Mouse (Mus musculus): ENCODE data around the gene Ccdc28b. TPM values are rescaled to one million over a fixed set of nuclear protein-coding genes. Genes with fewer than 3 reads are reported as not detected.

Ccdc28b gene
- polyA plus RNA-seq (2016; fragmentation: Nextera tagmentation; extraction: Ambion mirVana): 43.9 and 47.1 TPM in 2 replicates

DNA sequence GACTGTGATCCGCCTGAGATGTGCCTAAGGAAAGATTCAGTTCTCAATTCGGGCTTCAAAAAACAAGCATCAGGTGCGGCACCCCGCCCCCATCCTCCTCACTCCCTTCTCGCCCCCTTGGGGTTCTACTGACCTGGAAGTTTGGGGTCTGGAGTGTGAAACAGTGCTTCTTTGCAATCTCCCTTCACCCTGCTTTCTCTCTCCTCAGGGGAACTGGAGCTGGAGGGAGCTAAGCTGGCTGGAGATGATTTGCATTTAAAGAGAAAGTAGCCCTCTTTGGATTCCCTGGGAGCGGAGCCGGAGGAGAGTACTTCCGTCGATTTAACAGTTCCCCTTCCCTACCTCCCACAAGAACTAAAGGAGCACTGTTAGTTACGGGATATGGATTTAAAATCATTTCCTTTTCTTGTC is at the start of gene Ccdc28b:
Gene Ccdc28b (minus strand): TSS at position 267 of the 411 bp plus-strand sequence.
- Histone ChIP-seq H3K27ac (peak within 1 kb of the TSS; percentile 89), H3K4me1 (peaks cover 50% of the 10 kb centered on the region), H3K9me3 (no peaks in the 10 kb centered on the region), H3K4me3 (peak within 1 kb of the TSS; percentile 69), H3K27me3 (ENCODE audit: poor library complexity, severe bottlenecking) (no peaks in the 10 kb centered on the region), H3K36me3 (replicated peaks) (peaks cover 33% of the 10 kb centered on the region)
- under 1% methylated on average over 10 of the region's 10 CpGs for WGBS
- peak; percentile 55 for DNase-seq (ENCODE audit: extremely low spot score, low spot score)

DNA sequence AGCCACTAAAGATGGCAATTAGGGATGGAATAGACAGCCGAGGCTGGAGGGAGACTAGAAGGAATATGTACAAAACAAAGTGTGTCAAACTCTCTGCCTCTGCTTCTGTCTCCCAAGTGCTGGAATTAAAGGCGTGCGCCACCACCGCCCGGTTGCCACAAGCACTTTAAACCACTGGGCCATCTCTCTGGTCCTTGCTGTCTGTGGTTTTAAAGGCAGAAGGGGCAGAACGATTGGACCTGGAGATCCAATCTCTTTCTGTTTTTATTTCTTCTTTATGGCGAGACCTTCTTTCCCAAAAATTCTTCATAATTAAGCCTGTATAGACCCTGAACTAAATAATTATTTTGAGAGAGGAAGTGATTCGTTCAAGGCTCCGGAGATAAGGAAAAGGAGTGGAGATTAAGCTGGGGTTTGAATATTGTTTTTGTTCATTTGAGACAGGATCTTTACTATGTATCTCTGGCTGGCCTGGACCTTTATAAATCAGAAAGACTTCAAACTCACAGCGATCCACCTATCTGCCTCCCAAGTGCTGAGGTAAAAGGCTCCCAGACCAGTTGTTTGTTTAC is 49.2 kb upstream of the Ccdc28b start:
- H3K27me3 ChIP-seq (ENCODE audit: poor library complexity, severe bottlenecking): no peaks in the 10 kb centered on the region
- no peak for DNase-seq (ENCODE audit: extremely low spot score, low spot score)
- H3K4me3 ChIP-seq: peak overlapping the region; percentile 98
- peaks cover 27% of the 10 kb centered on the region for H3K4me1 ChIP-seq
- peak overlapping the region; percentile 94 for H3K27ac ChIP-seq
- H3K9me3 ChIP-seq: no peaks in the 10 kb centered on the region
- 11% methylated on average over 10 of the region's 10 CpGs for WGBS
- H3K36me3 ChIP-seq (replicated peaks): peaks cover 45% of the 10 kb centered on the region

- no peaks in the 10 kb centered on the region for H3K27me3 ChIP-seq (ENCODE audit: poor library complexity, severe bottlenecking)
- peaks cover 27% of the 10 kb centered on the region for H3K4me1 ChIP-seq
- no peaks in the 10 kb centered on the region for H3K9me3 ChIP-seq
- peak within 1 kb of the TSS; percentile 94 for H3K27ac ChIP-seq
- peak within 1 kb of the TSS; percentile 98 for H3K4me3 ChIP-seq
- H3K36me3 ChIP-seq (replicated peaks): peaks cover 44% of the 10 kb centered on the region
- peak; percentile 90 for DNase-seq (ENCODE audit: extremely low spot score, low spot score)
- WGBS: under 1% methylated on average over 65 of the region's 65 CpGs
Measured at GRCm38 (mm10) chr4:129672083-129672877, 48.5 kb upstream of the Ccdc28b start, which contains the start of gene Kpna6. Gene Kpna6 (minus strand): TSS chr4:129672767.

DNA sequence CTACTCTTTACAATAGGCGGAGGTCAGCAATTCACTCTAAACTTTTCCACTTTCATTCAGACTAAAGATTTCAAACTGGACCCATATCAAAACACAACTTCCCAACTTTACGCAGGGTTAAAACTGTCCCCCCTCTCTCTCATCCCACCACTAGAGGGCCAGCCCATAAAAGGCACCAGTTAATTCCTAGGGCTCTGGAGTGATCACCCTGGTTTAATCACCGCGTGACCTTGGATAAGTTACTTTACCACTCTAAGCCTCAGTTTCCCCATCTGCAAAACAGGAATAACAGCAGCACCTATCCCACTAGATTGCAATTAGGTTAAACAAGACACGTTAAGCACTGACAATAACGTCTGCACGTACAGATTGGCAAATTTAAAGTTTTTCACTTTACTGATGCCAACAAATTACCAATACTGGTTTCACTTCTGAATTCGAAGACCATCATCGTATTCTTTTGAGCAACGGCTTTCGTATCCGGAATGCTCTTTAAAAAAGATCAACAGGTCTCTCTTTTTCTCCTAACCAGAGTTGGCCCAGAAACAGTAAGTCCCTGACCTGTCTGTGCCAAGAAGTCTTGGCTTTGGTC is 47.8 kb upstream of the Ccdc28b start:
- peaks cover 44% of the 10 kb centered on the region for H3K36me3 ChIP-seq (replicated peaks)
- no peaks in the 10 kb centered on the region for H3K9me3 ChIP-seq
- DNase-seq (ENCODE audit: extremely low spot score, low spot score): peak; percentile 35
- WGBS: 11% methylated on average over 12 of the region's 12 CpGs
- peak overlapping the region; percentile 98 for H3K4me3 ChIP-seq
- H3K4me1 ChIP-seq: peaks cover 27% of the 10 kb centered on the region
- peak overlapping the region; percentile 94 for H3K27ac ChIP-seq
- no peaks in the 10 kb centered on the region for H3K27me3 ChIP-seq (ENCODE audit: poor library complexity, severe bottlenecking)

DNA sequence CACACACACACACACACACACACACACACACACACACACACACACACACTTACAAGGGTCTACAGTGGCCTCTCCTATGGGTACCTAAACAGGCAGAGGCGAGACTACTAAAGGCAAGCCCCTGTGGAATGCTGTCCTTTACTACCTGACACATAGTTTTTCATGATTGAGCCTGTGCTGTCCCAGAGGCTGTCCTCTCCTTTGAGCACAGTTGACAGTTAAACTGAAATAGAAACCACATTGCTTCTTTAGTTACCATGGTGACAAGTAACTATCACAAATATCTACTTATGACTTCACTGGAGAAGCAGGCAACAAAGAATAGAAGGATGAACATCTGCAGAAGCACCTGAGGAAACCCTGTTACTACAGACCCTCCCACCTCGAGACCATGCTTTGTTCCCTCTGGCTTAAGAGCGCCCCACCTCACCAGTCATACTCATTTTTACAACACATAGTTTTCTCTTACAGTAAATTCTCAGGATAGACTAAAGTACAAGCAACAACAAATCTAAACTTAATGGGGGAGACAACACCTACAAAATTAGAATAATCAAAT is 38.6 kb upstream of the Ccdc28b start:
- peaks cover 89% of the 10 kb centered on the region for H3K36me3 ChIP-seq (replicated peaks)
- H3K4me1 ChIP-seq: no peaks in the 10 kb centered on the region
- H3K4me3 ChIP-seq: no peak overlapping the region
- 90% methylated on average over 3 of the region's 3 CpGs for WGBS
- DNase-seq (ENCODE audit: extremely low spot score, low spot score): no peak
- no peaks in the 10 kb centered on the region for H3K9me3 ChIP-seq
- H3K27me3 ChIP-seq (ENCODE audit: poor library complexity, severe bottlenecking): no peaks in the 10 kb centered on the region
- no peak overlapping the region for H3K27ac ChIP-seq

- Histone ChIP-seq H3K36me3 (replicated peaks) (peaks cover 89% of the 10 kb centered on the region), H3K27me3 (ENCODE audit: poor library complexity, severe bottlenecking) (no peaks in the 10 kb centered on the region), H3K4me3 (no peak overlapping the region), H3K4me1 (no peaks in the 10 kb centered on the region), H3K27ac (no peak overlapping the region), H3K9me3 (no peaks in the 10 kb centered on the region)
- no peak for DNase-seq (ENCODE audit: extremely low spot score, low spot score)
- WGBS: 93% methylated on average over 3 of the region's 3 CpGs
Measured at GRCm38 (mm10) chr4:129661584-129661983, 37.8 kb upstream of the Ccdc28b start.

DNA sequence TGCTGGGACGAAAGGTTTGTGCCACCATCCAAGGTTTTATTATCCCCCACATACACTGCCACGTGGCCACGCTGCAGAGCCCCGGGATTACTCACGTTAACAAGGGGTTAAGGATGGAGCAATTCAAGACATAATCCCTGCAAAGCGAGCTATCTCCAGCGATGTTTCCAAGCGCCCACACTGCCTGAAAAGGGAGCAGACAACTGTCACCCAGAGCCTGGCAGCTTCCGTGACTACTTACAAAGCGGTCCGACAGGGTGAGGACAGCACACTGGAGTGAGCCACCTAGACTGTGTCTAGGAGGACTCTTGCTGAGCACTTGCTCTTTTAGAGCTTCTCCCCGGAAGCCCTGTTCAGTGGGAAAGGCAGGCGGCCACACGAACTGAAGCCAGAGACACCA is 31.0 kb upstream of the Ccdc28b start:
- H3K4me1 ChIP-seq: no peaks in the 10 kb centered on the region
- no peaks in the 10 kb centered on the region for H3K9me3 ChIP-seq
- no peak for DNase-seq (ENCODE audit: extremely low spot score, low spot score)
- WGBS: 93% methylated on average over 14 of the region's 14 CpGs
- peaks cover 99% of the 10 kb centered on the region for H3K36me3 ChIP-seq (replicated peaks)
- no peaks in the 10 kb centered on the region for H3K27me3 ChIP-seq (ENCODE audit: poor library complexity, severe bottlenecking)
- H3K4me3 ChIP-seq: no peak overlapping the region
- H3K27ac ChIP-seq: no peak overlapping the region

DNA sequence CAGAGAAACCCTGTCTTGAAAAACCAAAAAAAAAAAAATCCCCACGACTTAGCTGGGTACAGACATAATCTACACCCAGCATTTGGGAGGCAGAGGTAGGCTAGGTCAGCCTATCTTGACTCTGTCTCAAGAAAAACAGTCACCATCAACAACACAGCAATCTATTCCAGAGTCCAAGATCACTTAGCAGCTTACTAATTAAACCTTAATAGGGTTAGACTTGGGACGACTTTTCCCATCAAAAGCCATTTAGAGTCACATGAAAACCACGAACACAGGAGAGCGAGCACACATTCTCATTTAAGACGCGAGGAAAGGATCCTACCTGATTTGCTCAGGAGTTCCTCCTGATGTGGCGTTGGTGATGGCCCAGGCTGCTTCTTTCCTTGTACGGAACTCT is 26.6 kb upstream of the Ccdc28b start:
- Histone ChIP-seq H3K9me3 (no peaks in the 10 kb centered on the region), H3K36me3 (replicated peaks) (peaks cover 100% of the 10 kb centered on the region)
- 94% methylated on average over 8 of the region's 8 CpGs for WGBS

GRCm38 (mm10) chr4:129648656-129649055 is 24.9 kb upstream of the Ccdc28b start:
- peaks cover 99% of the 10 kb centered on the region for H3K36me3 ChIP-seq (replicated peaks)
- no peaks in the 10 kb centered on the region for H3K9me3 ChIP-seq
- H3K4me1 ChIP-seq: no peaks in the 10 kb centered on the region
- no peak overlapping the region for H3K27ac ChIP-seq
- no peak for DNase-seq (ENCODE audit: extremely low spot score, low spot score)
- 79% methylated on average over 1 of the region's 1 CpGs for WGBS
- no peak overlapping the region for H3K4me3 ChIP-seq
- H3K27me3 ChIP-seq (ENCODE audit: poor library complexity, severe bottlenecking): no peaks in the 10 kb centered on the region

More for the DNA sequence above, 26.6 kb upstream of the Ccdc28b start:
- no peak for DNase-seq (ENCODE audit: extremely low spot score, low spot score)
- Histone ChIP-seq H3K27me3 (ENCODE audit: poor library complexity, severe bottlenecking) (no peaks in the 10 kb centered on the region), H3K4me1 (no peaks in the 10 kb centered on the region), H3K4me3 (no peak overlapping the region), H3K27ac (no peak overlapping the region)

GRCm38 (mm10) chr4:129645204-129645603 is 21.5 kb upstream of the Ccdc28b start:
- Histone ChIP-seq H3K36me3 (replicated peaks) (peaks cover 69% of the 10 kb centered on the region), H3K9me3 (no peaks in the 10 kb centered on the region), H3K27ac (no peak overlapping the region), H3K4me3 (no peak overlapping the region), H3K27me3 (ENCODE audit: poor library complexity, severe bottlenecking) (no peaks in the 10 kb centered on the region), H3K4me1 (peaks cover 10% of the 10 kb centered on the region)
- 89% methylated on average over 6 of the region's 6 CpGs for WGBS
- DNase-seq (ENCODE audit: extremely low spot score, low spot score): no peak

DNA sequence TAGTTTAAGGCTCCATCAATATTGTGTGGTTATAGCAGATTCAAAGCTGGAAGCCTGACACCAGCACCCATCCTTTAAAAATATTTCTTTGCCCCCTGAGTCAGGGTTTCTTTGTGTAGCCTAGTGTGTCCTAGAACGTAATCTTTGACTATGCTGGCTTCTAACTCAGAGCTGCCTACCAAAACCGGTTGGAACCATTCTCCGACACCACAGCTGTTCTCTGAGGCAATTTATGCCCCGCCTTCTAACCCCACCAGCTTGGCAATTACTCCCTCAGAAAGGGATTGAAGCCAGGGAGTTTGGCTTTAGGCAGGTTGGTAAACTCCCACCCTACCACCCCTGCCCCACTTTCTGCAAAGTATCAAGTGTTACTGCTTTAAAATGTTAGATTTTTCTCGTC is 18.0 kb upstream of the Ccdc28b start:
- DNase-seq (ENCODE audit: extremely low spot score, low spot score): no peak
- Histone ChIP-seq H3K36me3 (replicated peaks) (peaks cover 65% of the 10 kb centered on the region), H3K4me1 (peaks cover 30% of the 10 kb centered on the region), H3K27ac (peak overlapping the region; percentile 92), H3K27me3 (ENCODE audit: poor library complexity, severe bottlenecking) (no peaks in the 10 kb centered on the region), H3K4me3 (peak overlapping the region; percentile 79), H3K9me3 (no peaks in the 10 kb centered on the region)
- WGBS: 51% methylated on average over 5 of the region's 5 CpGs

DNA sequence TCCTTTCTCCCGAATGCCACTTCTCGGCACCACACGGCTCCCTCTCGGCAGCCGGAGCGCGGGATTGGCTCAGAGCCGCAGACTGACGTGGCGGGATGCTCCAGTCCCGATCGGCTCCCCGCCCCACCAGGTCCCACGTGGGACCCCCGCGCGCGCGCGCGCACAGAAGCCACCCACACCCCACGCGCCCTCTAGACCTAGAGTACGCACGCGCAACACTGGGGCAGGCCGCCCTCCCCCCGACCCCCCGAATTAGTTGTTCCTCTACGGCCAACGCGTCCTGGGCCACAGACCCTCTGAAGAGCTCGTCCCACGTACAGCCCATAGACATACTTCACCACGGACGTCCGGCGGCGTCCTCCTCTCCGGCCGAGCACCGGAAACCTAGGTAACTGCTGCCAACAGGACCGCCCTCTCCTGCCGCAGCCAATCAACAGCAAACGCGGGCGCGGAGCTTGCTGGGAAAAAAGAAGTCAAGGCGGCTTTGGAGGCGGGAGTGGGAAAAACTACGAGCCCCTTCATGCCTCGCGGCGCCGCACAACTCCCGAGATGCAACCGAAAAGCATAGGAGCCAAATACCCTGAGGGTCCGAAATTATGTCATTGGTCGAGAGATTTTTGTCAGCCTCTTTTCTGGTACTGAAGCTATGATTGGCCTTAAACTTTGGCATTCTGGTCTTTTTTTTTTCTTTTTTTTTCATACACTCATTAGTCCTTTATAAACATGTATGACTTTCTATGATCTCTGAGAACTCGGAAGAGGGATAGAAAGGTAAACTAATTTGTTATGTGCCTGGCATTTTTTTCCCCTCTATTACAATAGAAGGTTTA is 17.1 kb upstream of the Ccdc28b start, which contains the start of gene Txlna:
Gene Txlna (minus strand): TSS at position 428 of the 830 bp plus-strand sequence.
- Histone ChIP-seq H3K36me3 (replicated peaks) (peaks cover 65% of the 10 kb centered on the region), H3K9me3 (no peaks in the 10 kb centered on the region), H3K4me1 (peaks cover 30% of the 10 kb centered on the region), H3K27me3 (ENCODE audit: poor library complexity, severe bottlenecking) (no peaks in the 10 kb centered on the region), H3K4me3 (peak within 1 kb of the TSS; percentile 79), H3K27ac (peak within 1 kb of the TSS; percentile 92)
- WGBS: under 1% methylated on average over 60 of the region's 60 CpGs
- DNase-seq (ENCODE audit: extremely low spot score, low spot score): peak; percentile 99
